Mouse (Mus musculus): ENCODE measurements around the gene Sema6d.

GRCm38 (mm10) chr2:124101580-124101979, 11.8 kb downstream of the Sema6d start:
- TF ChIP-seq CTCF (IDR thresholded peaks at IDR 0.05; ENCODE audit: low read depth, low read length) (no peak), POLR2A (IDR thresholded peaks at IDR 0.05; ENCODE audit: insufficient read depth, low read length) (no peak)

Data from ES-Bruce4 (cell line).